Mouse (Mus musculus) frontal cortex, postnatal 36 days (tissue): ENCODE results near the gene Sox10.
A peak's percentile ranks its signal among the peaks of the same experiment; 100 is the strongest.

Source experiments
- DNase-seq, 2 experiments: peaks; one replicate each; pipeline ENCODE4 v3.0.0; 2022; ENCODE audit warnings: low spot score in 2 of 2

Sox10 gene

GRCm38 (mm10) chr15:79124331-79124875 is 40.6 kb downstream of the Sox10 start:
- DNase-seq: no peak

DNA sequence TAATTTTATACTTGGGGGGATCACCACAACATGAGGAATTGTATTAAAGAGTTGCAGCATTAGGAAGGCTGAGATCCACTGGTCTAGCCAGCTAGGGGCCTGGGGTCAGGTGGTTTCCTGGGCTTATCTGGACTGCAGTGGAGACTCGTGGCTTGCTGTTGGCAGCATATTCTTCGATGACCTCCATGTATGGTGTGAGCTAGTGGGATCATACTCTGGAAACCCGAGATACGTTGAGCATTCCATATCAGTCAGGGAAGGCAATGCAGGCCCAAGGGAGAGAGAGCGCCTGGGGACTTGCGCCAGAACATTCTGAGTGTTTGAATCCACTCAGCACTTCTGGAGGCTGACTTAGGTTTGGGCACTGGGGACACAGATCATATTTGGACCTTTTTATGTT is 41.3 kb downstream of the Sox10 start:
- DNase-seq: no peak

GRCm38 (mm10) chr15:79122546-79122945 is 42.5 kb downstream of the Sox10 start:
- no peak for DNase-seq

- DNase-seq: no peak
These were observed 42.9 kb downstream of the Sox10 start for GRCm38 (mm10) chr15:79122119-79122518.

DNA sequence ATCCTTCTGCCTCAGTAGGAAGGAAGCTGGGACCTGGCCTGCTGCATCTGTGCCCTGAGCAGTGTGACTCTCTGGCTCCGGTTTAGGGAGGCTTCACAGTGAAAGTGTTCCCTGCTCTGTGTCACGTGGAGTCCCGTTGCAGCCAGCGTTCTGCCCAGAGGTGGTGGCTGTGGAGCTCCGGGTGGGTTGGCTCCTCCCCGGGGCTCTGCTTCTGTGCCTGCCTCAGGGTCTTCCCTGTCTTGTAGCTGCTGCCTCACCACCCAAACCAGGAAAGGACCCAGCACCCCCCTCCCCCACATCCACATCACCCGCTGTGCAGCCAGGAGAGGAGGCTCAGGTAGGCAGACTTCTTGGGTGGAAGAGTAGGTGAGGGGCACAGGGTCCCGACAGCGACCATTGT is 45.5 kb downstream of the Sox10 start:
- DNase-seq: no peak

GRCm38 (mm10) chr15:79115276-79115675 is 49.8 kb downstream of the Sox10 start:
- DNase-seq: no peak

DNA sequence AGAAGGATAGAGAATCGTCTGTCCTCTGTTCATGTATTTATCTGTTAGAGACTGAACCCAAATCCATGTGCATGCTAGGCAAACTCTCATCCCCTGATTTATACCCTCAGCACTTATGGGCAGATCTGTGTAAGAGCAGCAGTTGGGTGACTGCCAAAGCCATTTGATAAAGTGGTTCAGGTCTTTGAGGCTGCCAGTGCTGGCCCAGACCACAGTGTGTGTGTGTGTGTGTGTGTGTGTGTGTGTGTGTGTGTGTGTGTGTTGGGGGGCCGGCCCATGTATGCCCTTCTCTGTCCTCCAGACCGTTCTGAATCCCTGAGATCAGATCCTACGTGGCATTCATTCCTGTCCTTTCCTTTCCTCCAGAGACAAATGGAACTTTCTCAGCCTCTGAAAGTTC is 53.3 kb downstream of the Sox10 start:
- no peak for DNase-seq

DNA sequence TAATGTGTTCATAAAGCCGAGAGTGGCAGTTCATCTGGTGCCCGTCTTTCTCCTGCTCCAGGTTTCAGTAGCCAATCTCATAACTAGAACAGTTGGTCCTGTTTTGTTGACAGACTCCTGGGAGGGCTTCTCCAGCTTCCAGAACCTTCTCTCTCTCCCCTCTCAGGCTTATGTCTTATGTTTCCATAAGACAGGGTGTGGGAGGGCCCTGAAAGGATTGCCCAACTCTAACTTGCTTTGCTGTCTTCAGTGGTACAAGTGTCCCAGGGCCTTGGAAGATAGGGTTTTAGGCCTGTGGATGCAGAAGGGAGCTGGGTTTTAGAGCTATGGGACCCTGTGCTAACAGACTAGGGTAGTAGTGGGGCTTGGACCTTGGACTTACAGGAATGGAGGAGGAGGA is 54.5 kb downstream of the Sox10 start:
- DNase-seq: no peak

DNA sequence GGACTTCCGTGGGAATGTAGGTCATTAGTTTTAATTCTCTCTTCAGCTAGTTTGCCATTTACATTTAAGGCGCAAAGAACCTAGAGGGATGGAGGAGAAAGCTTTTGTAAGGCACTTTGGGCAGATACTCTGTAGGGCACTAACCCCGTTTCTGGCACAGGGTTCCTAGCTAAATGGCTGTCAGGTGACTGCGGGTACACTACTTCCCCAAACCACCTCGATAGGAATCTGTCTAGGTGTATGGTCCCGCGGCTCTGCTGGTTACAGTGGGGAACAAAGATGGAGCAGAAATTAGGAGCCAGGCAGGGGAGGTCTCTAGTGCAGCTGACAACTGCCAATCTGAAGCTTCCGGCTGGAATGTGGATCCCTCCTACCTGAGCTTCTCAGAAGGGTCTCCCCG is 55.0 kb downstream of the Sox10 start:
- no peak for DNase-seq

- no peak for DNase-seq
These were observed 55.6 kb downstream of the Sox10 start for GRCm38 (mm10) chr15:79109321-79109934.

- peak; percentile 30 to 35 for DNase-seq
These were observed 56.4 kb downstream of the Sox10 start, which contains the start of gene Micall1 for GRCm38 (mm10) chr15:79108421-79109320. Micall1 (plus strand) TSS chr15:79108898.

GRCm38 (mm10) chr15:79107966-79108365 is 57.1 kb downstream of the Sox10 start:
- DNase-seq: no peak

DNA sequence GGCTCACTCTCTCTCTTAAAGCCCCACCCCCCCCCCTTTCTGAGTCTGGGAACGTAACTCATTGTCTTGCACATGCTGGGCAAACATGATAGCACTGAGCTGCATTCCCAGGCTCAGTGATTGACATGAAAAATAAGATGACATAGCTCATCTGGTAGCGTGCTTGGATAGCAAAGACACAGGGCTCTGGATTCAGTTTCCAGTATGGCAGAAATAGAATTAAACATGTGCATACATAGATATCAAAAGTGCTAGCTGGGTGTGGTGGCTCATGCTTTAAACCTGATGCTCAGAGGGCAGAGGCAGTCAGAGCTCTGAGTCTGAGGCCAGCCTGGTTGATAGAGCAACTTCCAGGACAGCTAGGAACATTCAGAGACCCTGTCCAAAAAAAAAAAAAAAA is 59.2 kb downstream of the Sox10 start:
- DNase-seq: no peak
